ENCODE assay signal across 9 mouse cellular contexts in genomic region chr14:47863067-47863466, GRCm38 (mm10).
DNase-seq lines count a peak whose midpoint lies in the region; ATAC-seq lines count a peak whose summit lies in the region.
"Had no signal": no experiment of that assay in that cellular context is flagged by ENCODE, and none has a peak within 500 bp of the region (broad histone marks: within the 10 kb centered on the region; RNA-seq: fewer than 3 reads in every experiment).

No protein-coding gene starts in this region.

- peaks cover 7% of the 10 kb centered on the region; the same call in 1 of the 2 replicates for H3K9me3 ChIP-seq in forebrain, embryonic 13.5 days (replicated peaks)
- no peaks in the 10 kb centered on the region for H3K9me3 ChIP-seq in forebrain, embryonic 10.5 days
- H3K9me3 ChIP-seq in neural tube, embryonic 15.5 days (replicated peaks), result peaks cover 6% of the 10 kb centered on the region; the same call in 1 of the 2 replicates
- no peaks in the 10 kb centered on the region for H3K9me3 ChIP-seq in midbrain, embryonic 13.5 days
- H3K9me3 ChIP-seq: embryonic facial prominence, embryonic 13.5 days had no signal

- no peaks in the 10 kb centered on the region for H3K36me3 ChIP-seq in forebrain, embryonic 13.5 days (ENCODE audit: poor library complexity, severe bottlenecking)
- no peaks in the 10 kb centered on the region for H3K36me3 ChIP-seq in forebrain, embryonic 10.5 days (replicated peaks)
- no peaks in the 10 kb centered on the region for H3K36me3 ChIP-seq in neural tube, embryonic 15.5 days
- no peaks in the 10 kb centered on the region for H3K36me3 ChIP-seq in midbrain, embryonic 13.5 days
- H3K36me3 ChIP-seq: embryonic facial prominence, embryonic 13.5 days had no signal

- no peak overlapping the region for H3K4me2 ChIP-seq in forebrain, embryonic 13.5 days
- H3K4me2 ChIP-seq in neural tube, embryonic 15.5 days, result no peak overlapping the region
- H3K4me2 ChIP-seq in midbrain, embryonic 13.5 days (replicated peaks), result no peak overlapping the region
- H3K4me2 ChIP-seq: embryonic facial prominence, embryonic 13.5 days had no signal

- H3K27ac ChIP-seq in forebrain, embryonic 13.5 days, result no peak overlapping the region
- no peak overlapping the region for H3K27ac ChIP-seq in forebrain, embryonic 10.5 days
- no peak overlapping the region for H3K27ac ChIP-seq in neural tube, embryonic 15.5 days (replicated peaks)
- H3K27ac ChIP-seq in midbrain, embryonic 13.5 days, result no peak overlapping the region
- H3K27ac ChIP-seq: embryonic facial prominence, embryonic 13.5 days had no signal

- no peak overlapping the region for H3K4me3 ChIP-seq in forebrain, embryonic 13.5 days
- no peak overlapping the region for H3K4me3 ChIP-seq in forebrain, embryonic 10.5 days
- no peak overlapping the region for H3K4me3 ChIP-seq in neural tube, embryonic 15.5 days (replicated peaks)
- H3K4me3 ChIP-seq in midbrain, embryonic 13.5 days (replicated peaks), result no peak overlapping the region
- H3K4me3 ChIP-seq: embryonic facial prominence, embryonic 13.5 days had no signal

- H3K27me3 ChIP-seq in forebrain, embryonic 13.5 days, result no peaks in the 10 kb centered on the region
- no peaks in the 10 kb centered on the region for H3K27me3 ChIP-seq in forebrain, embryonic 10.5 days (ENCODE audit: poor library complexity, severe bottlenecking)
- H3K27me3 ChIP-seq in neural tube, embryonic 15.5 days (replicated peaks), result no peaks in the 10 kb centered on the region
- no peaks in the 10 kb centered on the region for H3K27me3 ChIP-seq in midbrain, embryonic 13.5 days
- H3K27me3 ChIP-seq: embryonic facial prominence, embryonic 13.5 days had no signal

- no peak for DNase-seq in forebrain, embryonic 10.5 days (ENCODE audit: extremely low spot score, low spot score)
- DNase-seq in neural tube, embryonic 10.5 days (ENCODE audit: extremely low spot score, low spot score), result no peak
- peak; percentile 9 to 25 for DNase-seq in heart, postnatal 36 days
- DNase-seq in monocyte, adult 2 months (ENCODE audit: low read depth in 1 of 2, low spot score in 2 of 2), result peak; percentile 22 to 32

- H3K9ac ChIP-seq in forebrain, embryonic 13.5 days, result no peak overlapping the region
- no peak overlapping the region for H3K9ac ChIP-seq in neural tube, embryonic 15.5 days (replicated peaks)
- no peak overlapping the region for H3K9ac ChIP-seq in midbrain, embryonic 13.5 days (replicated peaks)
- H3K9ac ChIP-seq: embryonic facial prominence, embryonic 13.5 days had no signal

- peaks cover 8% of the 10 kb centered on the region; the same call in 1 of the 2 replicates for H3K4me1 ChIP-seq in forebrain, embryonic 13.5 days
- 0 out of 2 replicates have a peak, but pooled peaks cover 6% of the 10 kb centered on the region for H3K4me1 ChIP-seq in forebrain, embryonic 10.5 days
- peaks cover 9% of the 10 kb centered on the region; the same call in 1 of the 2 replicates for H3K4me1 ChIP-seq in neural tube, embryonic 15.5 days
- no peaks in the 10 kb centered on the region for H3K4me1 ChIP-seq in midbrain, embryonic 13.5 days (replicated peaks)

- ATAC-seq in forebrain, embryonic 13.5 days, result peak; percentile 72
- ATAC-seq in neural tube, embryonic 15.5 days (ENCODE audit: low FRiP score), result peak; percentile 55; the same call in 1 of the 2 replicates
- no peak for ATAC-seq in midbrain, embryonic 13.5 days
- ATAC-seq in activated CD4-positive, CD25-positive, alpha-beta regulatory T cell, adult 4 months, result no peak

- WGBS in forebrain, embryonic 13.5 days, result 40% methylated on average over 5 of the region's 5 CpGs
- WGBS in forebrain, embryonic 10.5 days, result 66% methylated on average over 5 of the region's 5 CpGs
- 29% methylated on average over 5 of the region's 5 CpGs for WGBS in neural tube, embryonic 15.5 days
- 68% methylated on average over 5 of the region's 5 CpGs for WGBS in midbrain, embryonic 13.5 days

- intact Hi-C loops in heart, postnatal 36 days (cut with DNase I), result no loop called here

Comparison
In these comparisons a context has a peak if more than half of its experiments do, and no peak if none do; other contexts are left out.
1. ATAC-seq: peak in forebrain, embryonic 13.5 days (single experiment) and neural tube, embryonic 15.5 days (single experiment); none in midbrain, embryonic 13.5 days (single experiment) and activated CD4-positive, CD25-positive, alpha-beta regulatory T cell, adult 4 months (single experiment).
2. DNase-seq: peak in heart, postnatal 36 days (2 of 2) and monocyte, adult 2 months (2 of 2); none in forebrain, embryonic 10.5 days (single experiment) and neural tube, embryonic 10.5 days (single experiment).